Mouse (Mus musculus) E14TG2a.4 (cell line): Measurements from ENCODE around the gene Ptx4.

Experiments used
- H3K27me3 ChIP-seq: 2 replicates; pipeline ENCODE4 v1.6.1; 2014; ENCODE audit warnings: low read length, control low read depth; ENCODE audit not compliant: insufficient read depth
- H3K36me3 ChIP-seq: 2 replicates; pipeline ENCODE4 v1.6.1; 2014; ENCODE audit warnings: low read length, control low read depth; ENCODE audit not compliant: insufficient read depth
- H3K4me1 ChIP-seq: replicated peaks from 2 replicates; pipeline ENCODE4 v1.6.1; 2014; ENCODE audit warnings: low read depth, low read length, control low read depth
- H3K4me3 ChIP-seq: replicated peaks from 2 replicates; pipeline ENCODE4 v1.5.1; 2014; ENCODE audit warnings: mild to moderate bottlenecking, low read length
- H3K9me3 ChIP-seq: 2 replicates; pipeline ENCODE4 v1.6.1; 2014; ENCODE audit warnings: low read length, control low read depth
- CTCF ChIP-seq: conservative IDR thresholded peaks from 2 replicates; pipeline ENCODE4 v1.5.1; 2014; ENCODE audit warnings: low read length
- NANOG ChIP-seq: IDR thresholded peaks from 2 replicates; pipeline ENCODE4 v1.6.1; 2014; ENCODE audit warnings: borderline replicate concordance, low read length, mixed read lengths
- POU5F1 ChIP-seq: IDR thresholded peaks from 2 replicates; pipeline ENCODE4 v1.6.1; 2014; ENCODE audit warnings: low read length, borderline replicate concordance

The Ptx4 gene

GRCm38 (mm10) chr17:25164770-25165169, 44.2 kb downstream of the Ptx4 start:
- no peaks in the 10 kb centered on the region for H3K27me3 ChIP-seq
- H3K4me1 ChIP-seq, result peaks cover 19% of the 10 kb centered on the region
- H3K36me3 ChIP-seq, result peaks cover 29% of the 10 kb centered on the region
- no peaks in the 10 kb centered on the region for H3K9me3 ChIP-seq
- no peak for TF ChIP-seq POU5F1
- no peak for TF ChIP-seq CTCF
- TF ChIP-seq NANOG, result no peak
- no peak overlapping the region for H3K4me3 ChIP-seq

- no peak for TF ChIP-seq POU5F1
- no peak for TF ChIP-seq CTCF
- TF ChIP-seq NANOG, result no peak
Measured at GRCm38 (mm10) chr17:25165970-25166671, 45.6 kb downstream of the Ptx4 start.

GRCm38 (mm10) chr17:25169706-25170105, 49.1 kb downstream of the Ptx4 start:
- peaks cover 44% of the 10 kb centered on the region for H3K4me1 ChIP-seq
- H3K9me3 ChIP-seq, result no peaks in the 10 kb centered on the region
- TF ChIP-seq NANOG (no peak), POU5F1 (no peak), CTCF (no peak)
- no peaks in the 10 kb centered on the region for H3K27me3 ChIP-seq
- H3K4me3 ChIP-seq, result no peak overlapping the region
- no peaks in the 10 kb centered on the region for H3K36me3 ChIP-seq

More at GRCm38 (mm10) chr17:25165970-25166671, 45.6 kb downstream of the Ptx4 start:
- Histone ChIP-seq H3K27me3 (no peaks in the 10 kb centered on the region), H3K4me1 (peaks cover 23% of the 10 kb centered on the region), H3K36me3 (peaks cover 16% of the 10 kb centered on the region), H3K9me3 (no peaks in the 10 kb centered on the region), H3K4me3 (no peak overlapping the region)

- Histone ChIP-seq H3K27me3 (0 out of 2 replicates have a peak, but pooled peaks cover 7% of the 10 kb centered on the region), H3K36me3 (no peaks in the 10 kb centered on the region), H3K4me3 (0 out of 2 replicates have a peak overlapping the region, but pooled peaks have one; percentile 70), H3K9me3 (no peaks in the 10 kb centered on the region), H3K4me1 (peaks cover 35% of the 10 kb centered on the region)
- TF ChIP-seq CTCF (no peak), NANOG (no peak)
Measured at GRCm38 (mm10) chr17:25172558-25172957, 52.0 kb downstream of the Ptx4 start.
